Mouse (Mus musculus): ENCODE results near the gene Grb2. TPM values are rescaled to one million over a fixed set of nuclear protein-coding genes. Genes with fewer than 3 reads are reported as not detected.

Gene Grb2
- 10 to 100 TPM; 31.7 to 35.5 (median 33.8) TPM for polyA plus RNA-seq (2017; shearing (Covaris generic))

DNA sequence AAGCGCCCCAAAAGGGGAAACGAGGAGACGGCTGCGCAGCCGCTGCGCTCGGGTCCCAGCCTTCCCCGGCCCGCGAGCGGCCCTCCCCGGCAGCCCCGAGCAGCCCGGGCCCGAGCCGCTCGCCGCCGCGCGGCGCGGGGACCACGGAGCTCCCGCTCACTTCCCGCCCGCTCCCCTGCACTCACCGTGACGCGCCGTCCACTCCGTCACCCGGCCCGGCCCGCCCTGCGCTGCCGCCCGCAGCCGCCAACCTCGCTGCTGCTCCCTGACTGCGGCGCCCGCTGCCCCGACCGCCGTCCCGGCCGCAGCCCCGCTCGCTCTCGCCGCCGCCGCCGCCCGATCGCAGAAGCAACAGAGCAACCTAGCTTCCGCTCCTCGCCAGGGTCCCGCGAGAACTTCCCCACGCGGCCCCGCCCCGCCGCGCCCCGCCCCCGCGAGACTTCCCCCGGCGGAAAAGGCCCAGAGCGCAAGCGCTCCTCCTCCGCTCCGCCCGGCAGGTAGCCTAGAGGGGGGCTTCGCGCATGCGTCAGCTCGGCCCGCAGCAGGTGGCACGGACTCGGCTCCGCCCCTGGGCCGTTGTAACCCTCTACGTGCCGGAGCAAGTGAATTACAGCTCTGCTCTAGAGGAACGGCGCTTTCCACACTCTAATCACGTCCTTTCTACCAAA lies at the start of gene Grb2:
TSS of gene Grb2 (minus strand) at position 389 of the 668 bp plus-strand sequence.
- ATAC-seq, result peak; percentile 67

DNA sequence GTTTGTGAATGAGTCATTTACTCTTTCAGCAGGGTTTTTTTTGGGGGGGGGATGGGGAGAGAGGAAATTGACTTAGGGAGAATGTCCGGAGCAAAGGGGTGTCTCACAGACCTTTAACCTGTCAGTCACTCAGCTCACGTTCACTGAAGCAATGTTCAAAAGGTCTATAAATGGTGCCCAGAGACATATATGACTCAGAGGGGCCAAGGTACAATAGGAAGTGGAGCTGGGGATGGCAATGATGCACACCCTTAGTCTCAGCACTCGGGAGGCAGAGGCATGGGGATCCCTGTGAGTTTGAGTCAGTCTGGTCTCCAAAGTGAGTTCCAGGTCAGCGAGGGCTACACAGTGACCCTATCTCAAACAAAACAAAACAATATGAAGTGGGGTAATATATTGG lies 45.1 kb upstream of the Grb2 start:
- ATAC-seq, result no peak

DNA sequence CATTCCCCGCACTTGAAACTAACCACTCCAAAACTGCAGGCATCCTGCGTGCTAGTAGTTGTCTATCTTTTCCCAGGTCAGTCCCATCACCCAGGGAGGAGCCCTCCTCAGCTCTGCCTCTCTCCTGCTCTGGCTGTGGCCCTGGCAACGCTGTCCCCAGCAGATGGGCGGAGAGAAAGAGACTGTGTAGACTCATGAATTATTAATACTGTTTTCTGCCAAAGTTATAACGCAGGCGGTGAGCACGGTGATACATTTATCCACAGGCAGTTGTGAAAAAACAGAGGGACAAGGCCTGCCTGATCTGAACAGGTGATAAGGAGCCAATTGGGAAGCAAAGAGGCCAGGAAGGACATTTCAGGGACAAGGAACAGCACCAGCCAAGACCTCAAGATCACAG lies 44.3 kb upstream of the Grb2 start:
- ATAC-seq, result no peak

DNA sequence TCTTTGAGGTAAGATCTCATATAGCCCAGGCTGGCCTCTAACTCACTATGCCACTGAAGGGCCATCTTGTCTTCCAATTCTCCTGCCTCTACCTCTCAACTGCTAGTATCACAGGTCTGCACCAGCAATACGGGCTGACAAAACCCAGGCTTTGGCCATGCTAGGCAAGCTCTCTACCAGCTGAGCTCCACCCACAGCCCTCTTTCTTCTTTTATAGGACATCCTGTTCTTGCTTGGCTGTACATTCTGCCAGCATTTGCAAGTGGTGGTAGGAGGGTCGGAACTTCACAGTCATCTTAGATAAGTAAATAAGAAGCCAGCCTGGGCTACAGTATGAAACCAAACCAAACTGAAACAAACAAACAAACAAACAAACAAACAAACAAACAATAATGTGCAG lies 43.3 kb upstream of the Grb2 start:
- ATAC-seq, result no peak

DNA sequence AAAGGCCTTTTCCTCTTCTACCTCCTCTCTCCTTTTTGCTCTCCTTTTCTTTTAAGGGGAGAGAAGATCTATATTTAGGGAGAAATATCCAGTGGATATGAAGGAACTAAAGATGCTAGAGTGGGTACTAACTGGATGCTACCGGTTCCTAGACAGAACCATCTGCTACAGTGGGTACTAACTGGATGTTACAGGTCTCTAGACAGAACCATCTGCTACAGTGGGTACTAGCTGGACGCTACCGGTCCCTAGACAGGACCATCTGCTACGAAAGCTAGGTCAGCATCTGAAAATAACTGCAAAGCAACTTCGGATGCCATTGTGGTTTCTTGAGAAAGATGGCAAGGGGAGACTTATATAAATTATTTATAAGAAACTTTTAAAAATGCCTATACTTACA lies 41.4 kb upstream of the Grb2 start:
- ATAC-seq, result no peak

DNA sequence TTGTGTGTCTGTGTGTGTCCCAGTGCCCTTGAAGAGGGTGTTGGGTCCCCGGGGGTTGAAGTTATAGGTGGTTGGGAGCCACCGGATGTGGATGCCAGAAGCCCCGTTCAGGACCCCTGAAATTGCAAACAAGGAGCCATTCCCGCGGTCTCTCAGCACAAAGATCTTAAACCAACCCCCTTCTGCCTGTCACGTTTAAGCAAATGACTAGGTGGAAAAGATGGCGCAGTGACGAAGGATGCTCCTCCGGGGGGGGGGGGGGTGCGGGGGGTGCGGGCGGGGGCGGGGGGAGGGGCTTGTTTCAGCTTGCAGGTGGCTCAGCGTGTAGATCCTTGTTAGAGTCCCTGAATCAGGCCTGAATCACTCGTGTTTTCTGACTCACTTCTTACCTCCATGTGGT lies 39.0 kb upstream of the Grb2 start:
- peak; percentile 36 for ATAC-seq

DNA sequence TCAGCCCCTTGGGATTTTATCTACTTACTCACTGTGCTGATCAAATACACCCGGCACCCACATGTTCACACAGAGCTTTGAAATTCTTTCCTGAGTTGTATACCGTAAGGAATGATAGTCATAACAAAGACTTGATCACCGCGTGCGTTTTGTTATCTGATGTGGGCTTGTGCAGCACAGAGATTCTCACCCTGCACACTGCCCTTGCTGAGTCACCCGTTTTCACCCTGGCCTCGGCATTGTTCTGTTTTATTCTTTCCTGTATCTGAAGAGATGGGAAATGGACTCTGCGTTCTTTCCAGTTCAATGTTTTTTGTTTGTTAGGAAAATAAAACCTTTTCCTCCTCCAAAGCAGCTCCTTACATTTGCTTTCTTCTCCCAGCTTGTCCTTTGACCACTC lies 38.4 kb upstream of the Grb2 start:
- ATAC-seq, result peak; percentile 56

DNA sequence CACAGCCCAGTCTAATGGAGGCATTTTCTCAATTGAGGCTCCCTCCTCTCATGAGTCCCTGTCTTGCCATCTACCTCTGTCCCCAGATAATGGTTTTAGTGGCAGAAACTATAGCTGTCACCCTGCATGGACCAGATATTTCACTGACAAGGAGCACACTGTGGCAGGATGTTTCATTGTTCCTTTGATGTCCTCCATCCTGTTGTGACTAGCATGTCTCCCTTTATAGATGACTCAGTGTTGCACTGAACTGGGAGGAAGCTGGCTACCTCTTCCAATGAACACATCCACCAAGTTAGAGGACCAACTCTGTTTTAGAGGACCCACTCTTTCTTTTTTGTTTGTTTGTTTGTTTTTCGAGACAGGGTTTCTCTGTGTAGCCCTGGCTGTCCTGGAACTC lies 37.7 kb upstream of the Grb2 start:
- peak; percentile 88 for ATAC-seq

DNA sequence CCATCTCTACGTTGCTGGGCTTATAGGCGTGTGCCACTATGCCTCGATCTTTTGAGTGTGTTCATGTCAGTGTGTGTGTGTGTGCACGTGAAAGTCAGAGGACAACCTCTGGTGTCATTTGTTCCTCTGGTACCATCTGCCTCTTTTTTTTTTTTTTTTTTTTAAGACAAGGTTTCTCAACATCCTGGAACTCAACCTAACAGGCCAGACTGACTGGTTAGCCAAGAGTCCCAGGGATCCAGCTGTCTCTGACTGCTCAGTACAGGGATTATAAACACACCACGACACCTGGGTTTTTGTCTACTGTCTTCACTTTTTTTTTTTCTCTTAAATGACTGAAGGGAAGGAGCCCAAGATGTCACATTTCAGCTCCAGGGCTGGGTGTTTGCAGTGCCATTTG lies 36.0 kb upstream of the Grb2 start:
- no peak for ATAC-seq

DNA sequence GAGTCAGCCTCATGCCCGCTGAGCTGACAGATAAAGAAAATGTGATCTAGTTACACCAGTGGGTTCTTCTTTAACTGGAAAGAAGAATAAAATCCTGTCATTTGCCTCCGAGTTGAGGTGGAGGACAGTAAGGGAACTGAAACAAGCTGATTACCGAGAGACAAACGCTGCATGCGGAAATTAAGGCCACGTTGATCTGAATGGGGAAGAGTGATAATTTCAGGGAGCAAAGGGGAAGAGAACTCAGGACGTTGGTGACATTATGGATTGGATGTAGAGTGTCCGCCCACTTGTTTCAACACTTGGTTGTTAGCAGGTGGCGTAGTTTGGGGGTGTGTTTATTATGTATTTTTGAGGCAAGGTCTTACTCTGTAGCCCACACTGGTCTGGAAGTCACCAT lies 34.5 kb upstream of the Grb2 start:
- ATAC-seq, result no peak

DNA sequence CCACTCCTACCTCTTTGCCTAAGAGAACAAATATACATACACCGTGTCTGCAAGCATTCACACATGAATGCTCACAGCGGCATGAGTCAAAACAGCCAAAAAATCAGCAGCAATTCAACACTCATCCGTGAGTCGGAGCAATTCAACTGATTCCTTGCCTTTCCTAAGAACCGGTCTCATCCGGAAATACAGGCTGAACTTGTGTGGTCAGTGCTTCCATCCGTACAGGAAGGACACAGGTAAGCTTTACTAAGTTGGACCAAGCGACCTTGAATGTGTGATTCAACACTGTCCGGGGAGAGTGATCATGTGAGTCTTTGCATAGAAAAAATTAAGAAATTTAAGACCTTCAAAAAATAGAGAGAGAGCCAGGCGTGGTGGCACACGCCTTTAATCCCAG lies 32.7 kb upstream of the Grb2 start:
- ATAC-seq, result no peak

DNA sequence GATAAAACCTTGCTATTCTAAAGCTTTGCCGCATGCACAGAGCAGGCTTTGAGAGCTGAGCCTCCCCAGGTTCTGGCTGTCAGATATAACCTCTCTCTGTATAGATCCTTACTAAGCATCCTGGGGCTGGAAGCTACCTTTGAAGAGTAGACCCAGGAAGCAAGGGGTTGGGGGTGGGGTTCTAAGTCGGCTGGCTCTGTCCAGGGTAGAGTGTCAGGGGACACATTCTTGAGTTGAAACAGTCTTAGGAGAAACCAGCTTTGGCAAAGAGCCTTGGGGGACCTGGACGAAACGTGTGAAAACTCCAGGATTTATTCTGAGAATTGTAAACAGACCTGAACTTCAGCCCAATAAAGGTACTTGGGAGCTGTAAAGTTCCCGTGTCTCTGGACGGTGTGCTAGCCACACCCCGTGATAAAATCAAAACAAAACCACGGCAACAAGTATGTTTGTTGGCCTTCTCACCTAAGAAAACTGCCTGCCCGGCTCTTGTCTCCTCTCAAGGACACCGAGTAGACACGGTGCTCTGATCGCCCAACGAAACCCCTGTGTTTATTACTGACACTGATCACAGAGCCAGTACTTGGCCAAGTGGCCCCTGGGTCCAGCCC lies 30.0 kb upstream of the Grb2 start:
- no peak for ATAC-seq

DNA sequence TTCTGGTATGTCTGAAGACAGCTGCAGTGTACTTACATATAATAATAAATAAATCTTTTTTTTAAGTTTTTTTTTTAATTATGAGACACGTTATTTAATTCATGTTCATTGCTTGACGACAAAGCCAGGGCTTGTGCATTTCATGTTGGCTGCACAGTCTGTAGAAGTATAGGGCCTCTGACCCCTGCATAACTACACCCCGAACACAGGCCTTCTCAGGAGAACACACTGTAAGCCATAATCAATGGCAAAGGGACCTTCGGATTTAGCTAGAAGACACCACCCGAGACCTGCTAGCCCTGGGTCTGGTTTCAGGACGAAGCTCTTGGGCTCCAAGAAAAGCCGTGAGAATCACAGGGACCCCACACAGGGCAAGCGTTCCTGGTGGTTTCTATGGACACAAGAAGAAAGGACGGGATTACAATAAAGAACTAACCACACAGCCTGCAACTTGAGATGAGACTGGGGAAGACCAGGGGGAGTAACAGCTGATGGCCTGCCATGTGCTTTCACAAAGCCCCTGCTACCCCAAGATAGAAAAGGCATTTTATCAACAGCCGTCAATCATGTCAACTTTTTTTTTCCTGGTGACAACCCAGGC lies 29.3 kb upstream of the Grb2 start:
- no peak for ATAC-seq

DNA sequence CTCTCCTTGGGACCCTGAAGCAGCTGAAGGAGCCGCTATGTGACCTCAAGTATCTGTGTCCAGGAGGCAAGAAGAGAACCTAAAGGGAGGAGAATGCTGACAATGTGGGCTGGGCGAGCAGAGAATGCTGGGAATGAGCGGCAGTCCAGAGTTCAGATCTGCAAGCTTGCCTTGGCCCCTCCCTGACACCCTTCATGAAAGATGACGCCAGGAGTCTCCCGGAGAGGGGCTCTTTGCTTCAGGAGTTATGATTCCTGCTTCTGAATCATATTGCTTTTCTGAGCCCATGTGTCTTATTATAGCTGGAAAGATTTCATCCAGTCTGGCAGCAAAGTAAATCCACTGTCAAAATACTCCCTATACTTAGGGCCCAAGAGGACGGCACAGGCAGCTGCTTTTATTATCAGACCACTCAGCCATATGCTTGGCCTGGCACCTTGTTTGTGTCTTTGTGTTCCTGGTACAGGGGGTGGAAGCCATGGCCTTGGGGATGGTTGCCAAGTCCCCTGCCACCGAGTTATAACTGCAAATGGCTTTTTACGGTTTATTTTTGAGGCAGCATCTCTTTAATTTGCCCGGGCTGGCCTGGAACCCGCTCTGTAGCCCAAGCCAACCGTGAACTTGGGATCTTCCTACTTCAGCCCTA lies 25.8 kb upstream of the Grb2 start:
- no peak for ATAC-seq

DNA sequence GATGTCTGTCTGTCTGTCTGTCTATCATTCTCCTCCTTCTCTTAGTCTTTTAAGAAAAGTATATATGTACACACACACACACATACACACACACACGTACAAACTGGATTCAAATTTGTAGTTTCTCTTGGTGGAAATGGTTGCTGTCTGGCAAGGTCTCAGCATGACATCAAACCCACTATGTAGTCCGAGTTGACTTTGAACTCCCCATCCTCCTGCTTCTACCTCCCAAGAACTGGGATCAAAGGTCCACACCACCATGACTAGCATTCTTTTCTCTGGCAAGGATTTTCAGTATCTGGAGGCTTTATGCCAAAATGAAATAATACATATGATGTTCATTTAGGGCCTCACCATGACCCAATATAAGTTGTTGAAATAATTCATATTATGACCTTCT lies 14.8 kb upstream of the Grb2 start:
- ATAC-seq, result no peak

DNA sequence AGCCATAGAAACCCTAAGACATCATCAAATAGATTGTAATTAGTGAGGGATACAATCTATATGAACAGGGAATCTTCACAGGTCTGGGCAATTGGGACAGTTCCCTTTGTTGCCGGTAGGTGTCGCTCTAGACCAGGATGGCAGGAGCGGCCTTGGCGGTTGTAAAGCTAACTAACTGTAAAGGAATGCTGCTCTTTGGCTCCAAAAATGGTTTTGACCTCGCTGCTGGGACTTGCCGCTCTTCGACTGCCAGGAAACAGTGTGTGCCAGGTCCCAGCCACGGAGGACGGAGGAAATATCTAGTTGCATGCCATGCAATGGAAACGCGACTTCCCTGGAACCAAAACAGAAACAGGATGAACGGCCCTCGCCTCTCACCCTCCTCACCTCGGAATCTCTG lies 14.2 kb upstream of the Grb2 start:
- peak; percentile 54 for ATAC-seq

DNA sequence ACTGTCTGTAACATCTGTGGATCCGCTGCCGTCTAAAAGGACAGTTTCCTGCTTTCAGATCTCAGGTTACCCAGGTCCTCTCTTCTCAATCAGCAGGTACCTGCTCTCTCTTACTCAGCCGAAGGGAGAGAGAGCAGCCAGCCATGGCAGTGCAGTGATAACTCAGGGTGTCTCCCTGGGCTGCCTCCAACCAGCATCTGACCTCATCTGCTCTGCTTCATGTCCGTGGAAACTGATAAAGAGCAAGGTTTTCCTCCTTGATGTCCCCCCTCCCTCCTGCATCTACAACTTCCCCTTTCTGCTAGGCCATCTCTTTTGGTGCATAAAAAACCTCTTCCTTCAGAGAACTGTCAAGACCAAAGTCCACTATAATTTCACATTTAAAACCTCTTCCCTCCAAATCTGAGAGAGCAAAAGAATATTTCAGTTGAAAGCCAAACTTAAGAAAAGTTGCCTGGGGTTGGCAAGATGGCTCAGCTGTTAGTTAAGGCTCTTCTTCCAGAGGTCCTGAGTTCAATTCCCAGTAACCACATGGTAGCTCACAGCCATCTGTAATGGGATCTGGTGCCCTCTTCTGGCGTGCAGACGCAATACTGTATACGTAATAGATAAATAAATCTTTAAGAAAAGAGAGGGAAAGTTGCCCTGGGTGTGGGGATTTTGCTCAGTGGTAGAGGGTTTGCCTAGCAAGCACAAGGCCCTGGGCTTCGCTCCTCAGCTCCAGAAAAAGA lies 9.4 kb upstream of the Grb2 start:
- ATAC-seq, result no peak

DNA sequence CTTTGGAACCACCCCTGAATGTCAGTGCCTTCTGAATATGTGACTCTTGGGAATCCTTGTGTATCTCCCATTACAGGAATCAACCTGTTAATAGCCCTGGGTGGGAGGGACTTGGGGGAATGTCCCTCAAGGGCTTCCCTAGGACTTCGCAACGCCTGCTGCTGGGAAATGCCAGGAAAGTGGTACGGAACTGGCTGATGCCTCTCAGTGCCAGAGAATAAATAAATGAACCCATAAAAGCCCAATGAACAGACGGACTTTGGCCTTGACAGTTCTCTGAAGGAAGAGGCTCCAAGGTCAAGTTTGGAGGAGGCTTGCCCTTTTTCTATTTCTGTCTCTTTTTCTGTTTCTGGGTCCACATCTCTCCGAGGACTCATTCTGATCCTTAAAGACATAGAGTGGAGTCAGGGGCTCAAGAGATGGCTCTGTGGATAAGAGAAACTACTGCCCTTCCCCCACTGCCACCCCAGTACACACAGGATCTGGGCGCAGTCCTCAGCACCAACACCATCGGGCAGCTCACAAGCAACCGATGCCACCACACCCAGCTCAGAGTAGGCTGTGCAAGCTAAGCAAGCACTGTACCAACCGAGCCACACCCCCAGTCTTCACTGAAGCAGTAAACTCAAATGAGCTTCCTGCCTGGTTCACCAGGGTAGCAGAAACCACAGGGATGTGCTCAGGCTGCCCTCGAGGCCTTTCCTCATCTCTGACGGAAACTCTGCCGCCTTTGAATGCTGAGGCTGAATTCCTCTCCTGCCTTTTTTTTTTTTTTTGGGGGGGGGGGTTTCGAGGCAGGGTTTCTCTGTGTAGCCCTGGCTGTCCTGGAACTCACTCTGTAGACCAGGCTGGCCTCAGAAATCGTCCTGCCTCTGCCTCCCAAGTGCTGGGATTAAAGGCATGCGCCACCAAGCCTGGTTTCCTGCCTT lies 8.3 kb upstream of the Grb2 start:
- ATAC-seq, result peak; percentile 44

DNA sequence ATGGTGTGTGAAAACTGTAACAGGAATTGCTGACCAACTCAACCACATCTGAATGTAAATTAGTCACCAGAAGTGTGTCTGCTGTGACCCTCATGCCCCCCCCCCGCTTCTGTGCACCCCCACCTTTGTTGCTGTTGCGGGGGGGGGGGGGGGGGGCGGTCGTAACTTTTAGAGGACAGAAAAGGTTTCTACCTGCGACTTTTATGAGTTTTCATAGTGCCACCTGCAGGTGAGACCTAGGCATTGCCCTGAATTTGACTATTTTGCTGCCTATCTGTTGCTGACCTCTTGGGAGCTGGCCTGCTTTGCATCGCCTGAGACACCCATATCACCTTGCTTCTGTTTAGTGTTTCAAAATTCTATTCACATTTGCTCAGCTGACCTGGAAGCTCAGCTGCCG lies 6.1 kb upstream of the Grb2 start:
- ATAC-seq, result no peak

DNA sequence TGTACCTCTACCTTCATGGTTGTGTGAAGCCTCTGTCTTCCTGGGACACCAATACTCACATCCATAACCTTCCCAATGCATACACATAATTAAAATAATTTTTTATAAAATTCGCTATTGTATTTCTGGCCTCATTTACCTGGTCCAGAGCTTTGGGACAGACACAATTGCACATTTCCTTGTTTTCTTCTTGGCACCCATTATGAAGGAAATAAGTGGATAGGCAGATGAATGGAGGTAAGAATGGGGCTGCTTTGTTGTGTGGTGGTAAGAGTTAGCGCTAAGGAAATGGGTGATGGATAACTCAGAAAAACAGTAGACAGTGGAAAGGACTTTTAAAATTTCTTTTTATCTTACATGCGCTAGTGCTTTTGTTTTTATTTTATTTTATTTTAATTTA lies 5.0 kb upstream of the Grb2 start:
- no peak for ATAC-seq

DNA sequence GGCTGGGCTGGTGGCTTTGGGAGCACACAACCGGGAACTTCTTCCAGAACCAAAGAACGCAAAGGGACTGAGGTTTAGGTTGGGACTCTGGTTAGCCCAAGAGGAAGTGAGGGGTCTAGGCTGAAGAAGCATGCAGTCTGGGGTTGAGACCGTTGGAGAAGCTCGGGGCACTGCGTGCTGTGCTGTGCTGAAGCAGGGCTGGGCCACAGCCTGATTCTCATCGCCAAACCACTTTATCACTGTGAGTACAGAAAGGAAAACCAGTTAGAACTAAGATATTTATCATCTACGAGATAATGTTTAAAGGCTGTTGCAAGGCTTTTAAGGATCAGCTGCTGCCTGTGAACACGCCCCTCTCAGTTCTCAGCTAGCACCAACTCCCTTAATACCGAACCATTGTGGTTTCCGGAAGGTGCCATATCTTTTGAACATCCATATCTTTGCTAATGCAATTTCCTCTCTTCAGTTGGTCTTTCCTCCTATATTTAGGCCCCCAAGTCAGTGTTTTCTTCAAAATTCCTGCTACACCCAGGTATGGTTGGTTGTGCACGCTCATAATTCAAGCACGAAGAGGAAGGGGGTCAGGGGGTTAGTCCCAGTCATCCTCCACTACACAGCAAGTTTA lies 4.4 kb upstream of the Grb2 start:
- peak; percentile 53 for ATAC-seq

DNA sequence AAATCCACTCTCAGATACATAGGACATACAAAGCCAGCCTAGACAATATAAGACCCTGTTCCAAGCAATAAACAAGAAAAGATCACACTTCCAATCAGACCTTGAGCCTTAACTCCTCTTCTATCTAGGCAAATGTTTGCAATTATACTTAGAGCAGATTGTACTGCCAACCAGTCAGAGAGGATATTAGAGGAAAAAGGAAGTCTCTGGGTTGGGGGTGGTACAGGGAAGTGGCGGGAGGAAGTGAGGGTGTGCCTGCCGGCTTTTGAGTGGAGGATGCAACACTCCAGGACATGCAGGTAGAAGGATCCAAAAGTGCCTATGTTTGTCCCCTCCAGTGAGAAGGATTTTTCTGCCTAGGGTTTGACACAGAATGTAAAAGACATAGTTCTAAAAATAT lies 3.9 kb upstream of the Grb2 start:
- peak; percentile 30 for ATAC-seq
